Mouse (Mus musculus) lung, postnatal 0 days (tissue): Measurements from ENCODE around the gene Myh10.

ENCODE experiments used
- CTCF ChIP-seq: IDR thresholded peaks from 2 replicates; pipeline ENCODE4 v1.5.1; 2016; ENCODE audit warnings: antibody characterized with exemption, mild to moderate bottlenecking
- EP300 ChIP-seq: IDR thresholded peaks from 2 replicates; pipeline ENCODE4 v1.6.1; 2016; ENCODE audit warnings: antibody characterized with exemption, mild to moderate bottlenecking, control low read depth

DNA sequence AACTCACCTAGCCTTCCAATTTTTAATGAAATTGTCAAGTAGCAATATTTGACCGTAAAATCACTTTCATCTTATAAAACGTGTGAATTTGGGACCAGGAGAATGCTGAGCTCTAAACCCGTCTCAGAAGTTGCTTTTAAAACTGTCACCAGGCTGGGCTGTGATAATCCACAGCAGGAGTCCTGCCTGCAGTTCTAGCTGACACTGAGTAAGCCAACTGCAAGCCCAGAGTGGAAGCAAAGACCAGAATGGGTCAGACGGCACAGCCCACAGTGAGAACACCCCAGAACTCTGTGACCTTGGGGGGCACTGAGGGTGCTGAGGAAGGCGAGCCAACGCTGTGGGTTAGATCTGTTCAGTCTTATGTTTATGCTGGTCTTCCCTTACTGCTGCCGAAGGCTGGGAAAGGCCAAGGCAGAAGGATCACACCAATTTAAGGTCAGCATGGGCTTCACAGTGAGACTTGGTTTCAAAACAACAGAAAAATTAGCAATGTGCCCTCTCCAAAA lies 84.8 kb downstream of the Myh10 start:
- TF ChIP-seq CTCF = no peak
- TF ChIP-seq EP300 = no peak
